ENCODE assay signal across 24 mouse cellular contexts in genomic region chr6:4590089-4590488, GRCm38 (mm10). TPM values are rescaled to one million over a fixed set of nuclear protein-coding genes. Genes with fewer than 3 reads are reported as not detected.
A peak's percentile ranks its signal among the peaks of the same experiment; 100 is the strongest.
DNase-seq lines count a peak whose midpoint lies in the region; ATAC-seq and TF ChIP-seq lines count a peak whose summit lies in the region.
"Had no signal": no experiment of that assay in that cellular context is flagged by ENCODE, and none has a peak within 500 bp of the region (broad histone marks: within the 10 kb centered on the region; RNA-seq: fewer than 3 reads in every experiment).

No protein-coding gene starts in this region.

- no peaks in the 10 kb centered on the region for H3K27me3 ChIP-seq in kidney, postnatal 0 days (ENCODE audit: insufficient read depth, low read length)
- H3K27me3 ChIP-seq in myocyte (ENCODE audit: control insufficient read depth, insufficient read depth, insufficient read length), result no peaks in the 10 kb centered on the region
- H3K27me3 ChIP-seq: embryonic facial prominence, embryonic 12.5 days; embryonic facial prominence, embryonic 15.5 days; hindbrain, embryonic 15.5 days had no signal

- no peak for TF ChIP-seq POLR2A in myocyte (IDR thresholded peaks at IDR 0.05; ENCODE audit: insufficient read length, low read depth)

- peak; percentile 48 for DNase-seq in kidney, postnatal 0 days (ENCODE audit: low spot score)
- no peak for DNase-seq in kidney, adult 11 months
- DNase-seq in frontal cortex, postnatal 14 days (ENCODE audit: low spot score in 2 of 2), result no peak
- no peak for DNase-seq in cerebellum, adult 11-12 months
- DNase-seq in urinary bladder, postnatal 4 days (ENCODE audit: low spot score in 2 of 2), result no peak
- DNase-seq: adrenal gland, adult 8-10 months; adrenal gland, postnatal 25 days; B cell, adult 2 months; cerebellum, adult 18-20 months; cerebellum, adult 9-10 months; cerebellum, postnatal 14 days; forebrain, postnatal 0 days; gastrocnemius, postnatal 10 days; gastrocnemius, postnatal 36 days; heart, adult 11 months had no signal

- no peak overlapping the region for H3K27ac ChIP-seq in kidney, postnatal 0 days
- H3K27ac ChIP-seq: embryonic facial prominence, embryonic 12.5 days; embryonic facial prominence, embryonic 15.5 days; hindbrain, embryonic 12.5 days; hindbrain, embryonic 15.5 days had no signal

- no peak for ATAC-seq in kidney, postnatal 0 days (replicated peaks; ENCODE audit: low FRiP score, low read depth)
- peak; percentile 63 for ATAC-seq in granulocyte monocyte progenitor cell, adult 5-6 weeks (replicated peaks; ENCODE audit: poor library complexity, severe bottlenecking)
- ATAC-seq: activated CD4-positive, CD25-positive, alpha-beta regulatory T cell, adult 4 months; forebrain, embryonic 14.5 days; forebrain, postnatal 0 days had no signal

- H3K4me3 ChIP-seq in kidney, postnatal 0 days (replicated peaks; ENCODE audit: low read depth, low read length), result no peak overlapping the region
- H3K4me3 ChIP-seq in myocyte, result no peak overlapping the region
- H3K4me3 ChIP-seq: embryonic facial prominence, embryonic 12.5 days; embryonic facial prominence, embryonic 15.5 days; hindbrain, embryonic 12.5 days; hindbrain, embryonic 15.5 days had no signal

- no peak overlapping the region for H3K9ac ChIP-seq in kidney, postnatal 0 days (ENCODE audit: low read depth, low read length)
- H3K9ac ChIP-seq: embryonic facial prominence, embryonic 12.5 days; embryonic facial prominence, embryonic 15.5 days; forebrain, postnatal 0 days; hindbrain, embryonic 12.5 days; hindbrain, embryonic 15.5 days had no signal

- H3K4me1 ChIP-seq in kidney, postnatal 0 days (replicated peaks; ENCODE audit: insufficient read depth, low read length), result no peaks in the 10 kb centered on the region
- H3K4me1 ChIP-seq: embryonic facial prominence, embryonic 12.5 days; embryonic facial prominence, embryonic 15.5 days; hindbrain, embryonic 12.5 days; hindbrain, embryonic 15.5 days had no signal

- H3K79me2 ChIP-seq in myocyte (ENCODE audit: control insufficient read depth, insufficient read depth), result no peaks in the 10 kb centered on the region

- no peak overlapping the region for H3K4me2 ChIP-seq in kidney, postnatal 0 days (ENCODE audit: low read length)
- peak overlapping the region; percentile 18 for H3K4me2 ChIP-seq in myocyte (ENCODE audit: low read depth)
- H3K4me2 ChIP-seq: embryonic facial prominence, embryonic 12.5 days; embryonic facial prominence, embryonic 15.5 days; heart, embryonic 11.5 days; hindbrain, embryonic 12.5 days; hindbrain, embryonic 15.5 days had no signal

- TF ChIP-seq CTCF in kidney, postnatal 0 days (IDR thresholded peaks at IDR 0.05; ENCODE audit: low read depth), result no peak

- H3K9me3 ChIP-seq in kidney, postnatal 0 days (replicated peaks; ENCODE audit: low read length), result no peaks in the 10 kb centered on the region
- H3K9me3 ChIP-seq: embryonic facial prominence, embryonic 12.5 days; embryonic facial prominence, embryonic 15.5 days; hindbrain, embryonic 12.5 days; hindbrain, embryonic 15.5 days had no signal

- H3ac ChIP-seq in myocyte (ENCODE audit: control insufficient read depth, insufficient read length), result no peak overlapping the region

- 27% methylated on average over 8 of the region's 8 CpGs for WGBS in kidney, postnatal 0 days

- H3K36me3 ChIP-seq in kidney, postnatal 0 days (ENCODE audit: insufficient read depth, low read length), result no peaks in the 10 kb centered on the region
- H3K36me3 ChIP-seq in myocyte (ENCODE audit: control insufficient read depth, insufficient read depth), result no peaks in the 10 kb centered on the region
- H3K36me3 ChIP-seq: embryonic facial prominence, embryonic 12.5 days; embryonic facial prominence, embryonic 15.5 days; hindbrain, embryonic 12.5 days; hindbrain, embryonic 15.5 days had no signal

TF ChIP-seq in myocyte, 11 proteins besides CTCF, POLR2A, EP300 and RAD21:
- TF ChIP-seq MYOG (IDR thresholded peaks at IDR 0.05; ENCODE audit: control insufficient read depth in 1 of 3, insufficient read depth in 1 of 3, insufficient read length in 2 of 3, low read depth in 2 of 3), result no peak
- no peak for TF ChIP-seq REST (IDR thresholded peaks at IDR 0.05; ENCODE audit: insufficient read depth, insufficient read length)
- no peak for TF ChIP-seq SRF (IDR thresholded peaks at IDR 0.05; ENCODE audit: control insufficient read depth, insufficient read length, low read depth)
- TF ChIP-seq MYOD1 (IDR thresholded peaks at IDR 0.05; ENCODE audit: control insufficient read depth in 1 of 3, insufficient read length in 2 of 3, low read depth in 2 of 3), result no peak
- TF ChIP-seq E2F4 (IDR thresholded peaks at IDR 0.05; ENCODE audit: insufficient read depth), result no peak
- no peak for TF ChIP-seq CEBPB (IDR thresholded peaks at IDR 0.05; ENCODE audit: insufficient read depth, poor library complexity, severe bottlenecking)
- no peak for TF ChIP-seq TCF12 (IDR thresholded peaks at IDR 0.05; ENCODE audit: insufficient read depth, poor library complexity, severe bottlenecking)
- no peak for TF ChIP-seq USF1 (IDR thresholded peaks at IDR 0.05; ENCODE audit: low read depth)
- no peak for TF ChIP-seq MAX (IDR thresholded peaks at IDR 0.05; ENCODE audit: low read depth)
- no peak for TF ChIP-seq TCF3 (IDR thresholded peaks at IDR 0.05; ENCODE audit: insufficient read length, low read depth)
- TF ChIP-seq POLR2AphosphoS2 (IDR thresholded peaks at IDR 0.05; ENCODE audit: insufficient read length, low read depth), result no peak

RNA-seq across cellular contexts. Expression of gene Casd1, which starts 10.6 kb away (rescaled TPM):
- 26.7 and 27.4 TPM in 2 replicates for polyA plus RNA-seq in kidney, postnatal 0 days (2015; fragmentation: Nextera tagmentation; extraction: Ambion mirVana)
- 28.5 TPM in 2 replicates for total RNA-seq in granulocyte monocyte progenitor cell, adult 5-6 weeks (2014; fragmentation: Nextera tagmentation)
- 40.8 and 48.0 TPM in 2 replicates for total RNA-seq in granulocyte monocyte progenitor cell, adult 5-6 weeks (2017)
- 6.8 TPM for polyA plus RNA-seq in myocyte (2012; fragmentation: generic; extraction: Trizol)
